Mouse (Mus musculus): Measurements from ENCODE around the gene Ggta1.

DNA sequence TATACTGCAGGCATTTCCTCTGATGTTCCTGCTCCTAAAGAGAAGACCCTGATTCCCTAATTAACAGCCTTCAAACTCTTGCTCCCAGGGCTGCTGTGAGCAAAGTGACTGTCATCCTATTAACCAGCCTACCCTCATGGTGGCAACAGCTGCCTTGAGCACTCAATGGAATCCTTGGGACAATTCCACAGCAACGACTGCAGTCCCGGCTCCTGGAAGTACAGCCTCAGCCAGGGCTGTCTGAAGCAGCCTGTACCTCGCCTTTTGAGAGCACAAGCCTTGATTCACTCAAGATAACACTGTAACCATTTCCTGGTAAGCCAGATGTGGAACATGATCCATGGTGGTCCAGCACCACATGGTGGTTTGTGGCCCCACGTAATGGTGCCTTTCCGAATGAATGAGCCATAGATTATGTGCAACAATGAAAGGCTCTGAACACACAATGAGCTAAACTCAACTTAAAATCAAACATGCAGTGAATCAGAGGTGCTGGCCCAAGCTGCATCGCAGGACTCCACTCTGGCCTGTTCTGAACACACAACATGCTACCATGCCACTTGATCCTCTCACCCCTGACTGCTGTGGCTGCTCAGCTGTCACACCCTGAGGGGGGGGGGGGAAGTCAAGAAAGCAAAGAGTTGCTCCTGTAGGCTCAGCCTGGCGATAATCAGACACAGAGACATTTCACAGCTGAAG, 14.7 kb downstream of the Ggta1 start:
- TF ChIP-seq CTCF (conservative IDR thresholded peaks at IDR 0.05 in 1 of 2, IDR thresholded peaks at IDR 0.05 in 1 of 2; ENCODE audit: low read depth in 2 of 2, low read length in 2 of 2) (no peak), ZNF384 (IDR thresholded peaks at IDR 0.05; ENCODE audit: low read depth, low read length) (no peak), MAX (IDR thresholded peaks at IDR 0.05; ENCODE audit: low read length) (no peak), ETS1 (conservative IDR thresholded peaks at IDR 0.05; ENCODE audit: low read depth, low read length) (no peak), IRF4 (IDR thresholded peaks at IDR 0.05; ENCODE audit: low read depth, low read length) (no peak), POLR2A (IDR thresholded peaks at IDR 0.05; ENCODE audit: low read depth, low read length) (no peak), UBTF (IDR thresholded peaks at IDR 0.05; ENCODE audit: low read depth, low read length) (no peak), RAD21 (IDR thresholded peaks at IDR 0.05; ENCODE audit: low read depth, low read length) (no peak), E2F4 (IDR thresholded peaks at IDR 0.05; ENCODE audit: insufficient replicate concordance, low read depth, low read length) (no peak), GABPA (IDR thresholded peaks at IDR 0.05; ENCODE audit: insufficient replicate concordance, low read depth, low read length) (no peak)

Data from CH12.LX (cell line).